Mouse (Mus musculus): ENCODE data around the gene Cfap99. TPM values are rescaled to one million over a fixed set of nuclear protein-coding genes. Genes with fewer than 3 reads are reported as not detected.

Cfap99 gene
- total and polyA plus RNA-seq, 2 experiments from 2014 or later: 0.13 TPM; not detected in 1

DNA sequence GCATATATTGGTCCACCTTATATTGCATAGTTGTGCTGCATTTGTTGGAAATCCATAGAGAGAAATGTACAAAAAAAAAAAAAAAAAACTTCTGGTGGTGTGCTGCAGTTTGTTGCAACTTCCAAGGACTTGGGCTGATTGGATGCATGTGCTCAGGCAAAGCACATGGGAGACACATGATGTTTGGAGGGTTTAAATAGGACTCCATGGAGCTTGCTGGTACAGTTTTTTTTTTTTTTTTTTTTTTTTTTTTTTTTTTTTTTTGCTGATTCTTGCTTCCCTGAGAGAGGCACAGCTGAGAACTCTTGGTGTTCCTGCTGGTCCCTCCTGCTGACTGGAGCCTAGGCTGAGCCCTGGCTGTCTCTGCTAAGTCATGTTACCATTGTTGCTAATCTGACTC is 74.7 kb downstream of the Cfap99 start:
- no peak for TF ChIP-seq CTCF (IDR thresholded peaks at IDR 0.05; ENCODE audit: low read depth)
- Histone ChIP-seq H3K27ac (no peak overlapping the region), H3K27me3 (ENCODE audit: insufficient read depth, low read length) (no peaks in the 10 kb centered on the region), H3K36me3 (ENCODE audit: insufficient read depth, low read length) (no peaks in the 10 kb centered on the region), H3K9me3 (ENCODE audit: low read length) (no peaks in the 10 kb centered on the region), H3K9ac (replicated peaks; ENCODE audit: low read length) (no peak overlapping the region), H3K4me3 (ENCODE audit: low read length) (no peak overlapping the region), H3K4me2 (ENCODE audit: low read depth, low read length) (no peak overlapping the region), H3K4me1 (ENCODE audit: insufficient read depth, low read length) (no peaks in the 10 kb centered on the region)
- DNase-seq (ENCODE audit: low spot score) (no peak), ATAC-seq (no peak)

GRCm38 (mm10) chr5:34368551-34369290 is 80.3 kb downstream of the Cfap99 start:
- H3K9me3 ChIP-seq (ENCODE audit: low read length): no peaks in the 10 kb centered on the region
- DNase-seq (ENCODE audit: low spot score) (no peak), ATAC-seq (no peak)
- H3K36me3 ChIP-seq (ENCODE audit: insufficient read depth, low read length): no peaks in the 10 kb centered on the region
- TF ChIP-seq CTCF (IDR thresholded peaks at IDR 0.05; ENCODE audit: low read depth): no peak
- peak overlapping the region; percentile 93 for H3K27ac ChIP-seq
- 70% methylated on average over 7 of the region's 7 CpGs for WGBS
- H3K27me3 ChIP-seq (ENCODE audit: insufficient read depth, low read length): no peaks in the 10 kb centered on the region
- peaks cover 4% of the 10 kb centered on the region; the same call in 1 of the 2 replicates for H3K4me1 ChIP-seq (ENCODE audit: insufficient read depth, low read length)
- peak overlapping the region; percentile 89 for H3K9ac ChIP-seq (replicated peaks; ENCODE audit: low read length)
- peak overlapping the region; percentile 87 for H3K4me3 ChIP-seq (ENCODE audit: low read length)
- H3K4me2 ChIP-seq (ENCODE audit: low read depth, low read length): peak overlapping the region; percentile 67

- Histone ChIP-seq H3K27me3 (ENCODE audit: insufficient read depth, low read length) (no peaks in the 10 kb centered on the region), H3K4me1 (ENCODE audit: insufficient read depth, low read length) (peaks cover 4% of the 10 kb centered on the region; the same call in 1 of the 2 replicates), H3K9me3 (ENCODE audit: low read length) (no peaks in the 10 kb centered on the region), H3K36me3 (ENCODE audit: insufficient read depth, low read length) (no peaks in the 10 kb centered on the region), H3K9ac (replicated peaks; ENCODE audit: low read length) (peak within 1 kb of the TSS; percentile 89), H3K4me3 (ENCODE audit: low read length) (peak within 1 kb of the TSS; percentile 87), H3K27ac (peak within 1 kb of the TSS; percentile 93), H3K4me2 (ENCODE audit: low read depth, low read length) (peak within 1 kb of the TSS; percentile 67)
- DNase-seq (ENCODE audit: low spot score) (peak; percentile 99), ATAC-seq (peak; percentile 100)
- TF ChIP-seq CTCF (IDR thresholded peaks at IDR 0.05; ENCODE audit: low read depth): no peak
- under 1% methylated on average over 50 of the region's 64 CpGs for WGBS
Measured at GRCm38 (mm10) chr5:34369341-34370021, 81.1 kb downstream of the Cfap99 start, which contains the start of gene Fam193a. Gene Fam193a, plus strand, starts transcription at chr5:34369933.

DNA sequence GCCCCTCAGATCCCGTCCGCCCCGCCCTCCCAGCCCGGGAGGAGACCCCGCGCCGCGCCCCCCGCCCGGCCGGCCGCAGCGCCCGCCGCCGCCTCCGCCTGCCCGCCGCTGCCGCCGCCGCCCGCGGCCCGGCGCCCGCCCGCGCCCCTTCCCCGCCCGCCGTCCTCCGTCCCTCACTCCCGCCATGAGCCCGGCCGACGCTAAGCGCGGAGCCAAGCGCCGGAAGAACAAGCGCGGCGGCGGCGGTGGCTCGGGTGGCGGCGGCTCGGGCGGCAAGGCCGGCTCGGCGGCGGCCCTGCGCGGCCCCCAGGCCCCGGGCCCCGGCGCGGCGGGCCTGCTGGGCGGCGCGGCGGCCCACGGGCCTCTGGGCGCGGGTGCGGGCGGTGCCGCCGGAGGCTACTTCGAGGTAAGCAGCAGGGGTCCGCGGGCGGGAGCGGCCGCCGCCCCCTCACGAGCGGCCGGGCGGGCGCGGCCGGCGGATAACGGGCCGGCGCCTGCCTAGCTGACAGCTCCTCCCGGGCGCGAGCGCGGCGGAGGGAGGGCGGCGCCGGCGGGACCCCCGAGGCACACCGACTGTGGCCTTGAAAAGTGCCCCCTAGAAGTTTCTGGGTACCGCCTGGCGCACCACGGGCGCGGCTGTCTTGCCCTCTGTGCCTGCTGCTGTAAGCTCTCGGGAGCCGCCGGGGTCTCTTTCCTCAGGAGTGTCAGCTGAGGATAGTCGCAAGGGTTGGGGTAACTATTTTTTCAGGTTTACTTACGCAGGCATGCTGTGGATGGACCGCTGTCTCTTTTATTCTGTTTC is 81.8 kb downstream of the Cfap99 start:
- no peaks in the 10 kb centered on the region for H3K9me3 ChIP-seq (ENCODE audit: low read length)
- H3K4me3 ChIP-seq (ENCODE audit: low read length): peak overlapping the region; percentile 87
- no peak for ATAC-seq
- DNase-seq (ENCODE audit: low spot score): peak; percentile 56
- peak overlapping the region; percentile 89 for H3K9ac ChIP-seq (replicated peaks; ENCODE audit: low read length)
- H3K4me1 ChIP-seq (ENCODE audit: insufficient read depth, low read length): peaks cover 4% of the 10 kb centered on the region; the same call in 1 of the 2 replicates
- TF ChIP-seq CTCF (IDR thresholded peaks at IDR 0.05; ENCODE audit: low read depth): no peak
- under 1% methylated on average over 76 of the region's 114 CpGs for WGBS
- H3K4me2 ChIP-seq (ENCODE audit: low read depth, low read length): peak overlapping the region; percentile 67
- no peaks in the 10 kb centered on the region for H3K36me3 ChIP-seq (ENCODE audit: insufficient read depth, low read length)
- no peaks in the 10 kb centered on the region for H3K27me3 ChIP-seq (ENCODE audit: insufficient read depth, low read length)
- H3K27ac ChIP-seq: peak overlapping the region; percentile 93

DNA sequence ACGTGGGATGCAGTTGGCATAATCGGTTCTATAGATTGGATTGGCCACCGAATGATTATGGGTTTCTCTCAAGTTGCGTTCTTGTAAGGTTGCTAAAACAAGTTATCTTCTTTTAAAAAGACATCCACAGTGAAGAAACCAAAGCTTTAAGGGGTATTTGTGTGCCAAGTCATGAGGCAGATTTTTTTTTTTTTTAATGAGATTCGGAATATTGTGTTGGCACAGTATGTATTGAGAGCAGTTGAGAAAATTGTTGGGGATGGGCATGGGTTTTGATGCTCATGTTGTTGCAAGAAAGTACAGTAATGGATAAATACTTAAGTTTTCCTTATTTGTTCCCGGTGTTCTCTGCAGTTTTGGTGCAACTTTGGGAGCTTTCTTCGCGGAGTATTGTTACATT is 82.4 kb downstream of the Cfap99 start:
- TF ChIP-seq CTCF (IDR thresholded peaks at IDR 0.05; ENCODE audit: low read depth): no peak
- Histone ChIP-seq H3K4me3 (ENCODE audit: low read length) (peak overlapping the region; percentile 87), H3K27me3 (ENCODE audit: insufficient read depth, low read length) (no peaks in the 10 kb centered on the region), H3K4me2 (ENCODE audit: low read depth, low read length) (peak overlapping the region; percentile 67), H3K36me3 (ENCODE audit: insufficient read depth, low read length) (no peaks in the 10 kb centered on the region), H3K27ac (peak overlapping the region; percentile 93; the same call in 1 of the 2 replicates), H3K4me1 (ENCODE audit: insufficient read depth, low read length) (peaks cover 4% of the 10 kb centered on the region; the same call in 1 of the 2 replicates), H3K9me3 (ENCODE audit: low read length) (no peaks in the 10 kb centered on the region), H3K9ac (replicated peaks; ENCODE audit: low read length) (peak overlapping the region; percentile 89)
- WGBS: 26% methylated on average over 8 of the region's 8 CpGs
- ATAC-seq (no peak), DNase-seq (ENCODE audit: low spot score) (no peak)

GRCm38 (mm10) chr5:34372141-34372540 is 83.7 kb downstream of the Cfap99 start:
- DNase-seq (ENCODE audit: low spot score): no peak
- no peak for TF ChIP-seq CTCF (IDR thresholded peaks at IDR 0.05; ENCODE audit: low read depth)
- no peaks in the 10 kb centered on the region for H3K36me3 ChIP-seq (ENCODE audit: insufficient read depth, low read length)
- H3K4me2 ChIP-seq (ENCODE audit: low read depth, low read length): no peak overlapping the region
- no peaks in the 10 kb centered on the region for H3K9me3 ChIP-seq (ENCODE audit: low read length)
- no peak overlapping the region for H3K9ac ChIP-seq (replicated peaks; ENCODE audit: low read length)
- peaks cover 4% of the 10 kb centered on the region; the same call in 1 of the 2 replicates for H3K4me1 ChIP-seq (ENCODE audit: insufficient read depth, low read length)
- H3K27me3 ChIP-seq (ENCODE audit: insufficient read depth, low read length): no peaks in the 10 kb centered on the region
- no peak for ATAC-seq
- no peak overlapping the region for H3K27ac ChIP-seq
- H3K4me3 ChIP-seq (ENCODE audit: low read length): no peak overlapping the region

Data from hindbrain, postnatal 0 days (tissue).